Mouse (Mus musculus): Measurements from ENCODE around the gene Slc8a3.
"Not testable (repeated sequence)": the region's sequence is repeated elsewhere in the genome, so short reads cannot be mapped to it uniquely, and the experiment has no call there.

Slc8a3 gene

GRCm38 (mm10) chr12:81332875-81333421 is at the start of gene Slc8a3:
Gene Slc8a3 (minus strand): TSS chr12:81333180.
- in situ Hi-C loops (cut with MseI, MboI): no loop called here

- in situ Hi-C loops (cut with MseI, MboI): not testable (repeated sequence)
Measured at GRCm38 (mm10) chr12:81379364-81379763, 46.4 kb upstream of the Slc8a3 start, which contains the start of gene Gm4787. Gene Gm4787 (minus strand): TSS chr12:81379464.

GRCm38 (mm10) chr12:81333841-81334240 is 861 bp upstream of the Slc8a3 start:
- in situ Hi-C loops (cut with MseI, MboI): no loop called here

DNA sequence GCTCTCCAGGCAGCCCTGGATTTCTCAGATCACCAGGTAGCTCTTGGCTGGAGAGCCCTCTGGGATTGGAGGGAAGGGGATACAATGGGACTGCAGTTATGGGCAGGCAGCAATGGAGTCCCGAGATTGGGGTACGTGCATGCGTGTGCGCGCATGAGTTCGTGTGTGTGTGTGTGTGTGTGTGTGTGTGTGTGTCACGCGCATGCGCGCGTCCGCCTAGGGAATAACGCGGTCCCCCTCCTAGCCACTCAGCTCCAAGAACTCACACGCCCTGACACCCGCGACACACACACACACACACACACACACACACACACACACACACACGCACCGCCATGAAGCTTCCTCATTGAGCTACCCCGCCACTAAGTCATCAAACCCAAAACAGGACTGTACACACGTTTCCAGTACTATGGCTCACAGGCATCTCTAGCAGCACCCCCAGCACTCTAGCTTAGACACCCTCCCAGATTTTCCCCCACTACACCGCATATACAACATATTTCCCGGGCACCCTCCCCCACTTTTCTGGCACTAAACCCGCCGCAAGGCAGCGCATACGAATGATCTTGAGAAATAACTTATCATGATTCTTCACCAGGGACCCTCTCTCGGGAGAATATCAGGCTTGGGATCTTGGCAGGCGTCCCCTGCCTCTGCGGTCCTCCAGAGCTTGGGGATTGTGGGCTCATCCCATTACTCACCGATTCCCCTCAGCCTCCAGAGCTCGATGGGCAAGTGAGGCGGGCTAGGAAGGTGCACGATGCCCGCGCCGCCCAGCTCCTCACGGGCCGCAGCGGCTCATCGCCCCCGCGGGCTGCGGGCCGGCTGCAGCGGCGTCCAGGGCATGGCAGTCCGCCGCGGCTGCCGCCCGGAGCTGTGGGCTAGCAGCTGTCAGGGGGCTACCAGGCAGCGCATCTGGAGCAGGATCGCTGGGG is 774 bp downstream of the Slc8a3 start:
- in situ Hi-C loops (cut with MseI, MboI): no loop called here

GRCm38 (mm10) chr12:81331046-81331638 is 1.8 kb downstream of the Slc8a3 start:
- in situ Hi-C loops (cut with MseI, MboI): no loop called here

GRCm38 (mm10) chr12:81324991-81325390 is 8.0 kb downstream of the Slc8a3 start:
- in situ Hi-C loops (cut with MseI, MboI): no loop called here

GRCm38 (mm10) chr12:81324116-81324515 is 8.9 kb downstream of the Slc8a3 start:
- in situ Hi-C loops (cut with MseI, MboI): no loop called here

DNA sequence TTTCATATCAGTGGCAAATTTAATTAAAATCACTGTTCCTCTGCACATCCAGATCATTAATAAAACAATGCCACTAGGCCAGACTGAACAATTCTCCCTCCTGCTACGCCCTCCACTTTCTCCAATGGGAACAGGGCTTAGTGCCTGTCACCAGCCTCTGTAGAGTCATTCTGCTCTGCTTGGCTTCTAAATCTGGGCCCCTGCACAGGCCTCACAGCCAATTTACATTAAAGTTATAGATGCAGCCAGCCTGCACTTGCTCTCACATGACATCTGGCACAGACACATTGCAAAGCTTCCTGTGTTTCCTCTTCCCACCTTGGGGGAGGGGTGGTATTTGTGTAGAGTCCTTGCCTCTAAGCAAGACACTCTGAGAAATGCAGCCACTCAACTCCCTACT is 12.0 kb downstream of the Slc8a3 start:
- in situ Hi-C loops (cut with MseI, MboI): no loop called here

DNA sequence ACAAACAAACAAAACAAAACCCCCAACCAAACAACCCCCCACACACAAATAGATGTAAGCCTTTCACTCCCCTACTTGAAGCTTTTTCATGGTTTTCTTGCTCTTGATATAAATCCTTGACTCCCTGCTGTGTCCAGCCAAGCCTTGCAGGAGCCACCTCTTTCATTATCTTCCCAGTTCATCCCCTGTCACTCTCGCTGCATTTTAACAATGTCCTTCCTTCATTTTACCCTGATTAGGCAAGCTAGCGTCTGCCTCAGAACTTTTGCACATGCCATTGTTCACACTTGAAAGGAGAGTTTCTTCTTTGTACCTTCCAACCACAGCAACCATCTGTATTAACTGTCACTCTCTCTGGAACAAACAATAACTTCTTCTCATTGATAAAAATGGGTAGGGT is 15.2 kb downstream of the Slc8a3 start:
- in situ Hi-C loops (cut with MseI, MboI): no loop called here

GRCm38 (mm10) chr12:81315953-81316352 is 17.0 kb downstream of the Slc8a3 start:
- in situ Hi-C loops (cut with MseI, MboI): no loop called here

DNA sequence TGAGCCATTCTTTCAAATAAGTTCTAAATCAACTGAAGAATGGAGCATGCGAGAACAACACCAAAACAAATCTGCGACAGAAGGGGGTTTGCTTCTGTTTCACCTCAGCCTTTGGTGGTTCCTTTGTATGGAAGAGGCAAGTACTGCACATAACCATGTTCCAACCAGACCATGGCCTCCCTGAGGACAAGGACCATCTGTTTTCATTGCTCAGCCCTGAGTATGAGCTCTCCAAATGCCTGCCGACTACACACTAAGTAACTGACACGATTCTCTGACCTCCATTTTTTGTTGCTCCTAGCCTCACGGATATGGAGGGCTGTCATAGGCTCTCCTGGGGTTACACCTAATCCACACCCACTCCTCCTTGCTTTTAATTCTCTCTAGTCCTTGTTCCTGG is 29.4 kb downstream of the Slc8a3 start:
- in situ Hi-C loops (cut with MseI, MboI): no loop called here

DNA sequence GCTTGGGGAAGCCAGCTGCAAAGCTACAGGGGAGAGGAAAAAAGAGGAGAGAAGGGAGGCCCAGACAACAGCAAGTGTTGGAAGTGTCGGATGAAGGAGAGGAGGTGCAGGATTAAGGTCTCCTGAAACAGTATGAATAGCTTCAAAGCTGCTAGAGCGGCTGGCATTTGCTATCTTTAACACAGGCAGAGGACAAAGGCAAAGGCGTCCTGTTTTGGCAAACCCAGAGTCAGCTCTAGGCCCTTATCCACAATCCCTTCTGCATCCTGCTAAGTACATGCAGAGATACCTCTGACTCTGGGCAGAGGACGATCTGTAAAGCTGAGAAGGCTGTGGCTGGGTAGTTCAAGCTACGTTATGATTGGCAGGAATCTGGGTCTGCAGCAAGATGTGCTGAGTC is 38.4 kb downstream of the Slc8a3 start:
- in situ Hi-C loops (cut with MseI, MboI): no loop called here

GRCm38 (mm10) chr12:81278031-81278430 is 54.9 kb downstream of the Slc8a3 start:
- in situ Hi-C loops (cut with MseI, MboI): no loop called here

GRCm38 (mm10) chr12:81274616-81275015 is 58.4 kb downstream of the Slc8a3 start:
- in situ Hi-C loops (cut with MseI, MboI): no loop called here

DNA sequence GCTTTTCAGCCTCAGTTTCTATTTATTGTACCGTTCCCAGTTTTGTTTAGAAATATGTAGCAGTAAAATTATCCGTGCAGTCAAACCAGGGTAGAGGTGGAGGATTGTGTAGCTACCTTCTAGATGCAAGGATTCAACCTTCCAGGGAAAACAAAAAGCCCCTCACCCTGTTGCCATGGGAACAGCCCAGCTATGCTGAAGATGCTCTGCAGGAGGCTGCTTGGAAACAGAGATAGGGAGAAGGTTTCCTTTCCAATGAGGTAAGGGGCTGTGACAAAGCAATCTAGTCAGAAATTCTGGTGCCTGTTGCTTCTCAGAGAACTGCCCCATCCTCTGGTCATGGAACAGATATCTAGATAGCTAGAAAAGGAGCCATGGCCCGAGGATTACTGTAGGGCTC is 59.6 kb downstream of the Slc8a3 start:
- in situ Hi-C loops (cut with MseI, MboI): no loop called here

GRCm38 (mm10) chr12:81269246-81269645 is 63.7 kb downstream of the Slc8a3 start:
- in situ Hi-C loops (cut with MseI, MboI): no loop called here

GRCm38 (mm10) chr12:81262821-81263220 is 70.2 kb downstream of the Slc8a3 start:
- in situ Hi-C loops (cut with MseI, MboI): no loop called here

GRCm38 (mm10) chr12:81258215-81258614 is 74.8 kb downstream of the Slc8a3 start:
- in situ Hi-C loops (cut with MseI, MboI): no loop called here

GRCm38 (mm10) chr12:81245411-81245810 is 87.6 kb downstream of the Slc8a3 start:
- in situ Hi-C loops (cut with MseI, MboI): no loop called here

DNA sequence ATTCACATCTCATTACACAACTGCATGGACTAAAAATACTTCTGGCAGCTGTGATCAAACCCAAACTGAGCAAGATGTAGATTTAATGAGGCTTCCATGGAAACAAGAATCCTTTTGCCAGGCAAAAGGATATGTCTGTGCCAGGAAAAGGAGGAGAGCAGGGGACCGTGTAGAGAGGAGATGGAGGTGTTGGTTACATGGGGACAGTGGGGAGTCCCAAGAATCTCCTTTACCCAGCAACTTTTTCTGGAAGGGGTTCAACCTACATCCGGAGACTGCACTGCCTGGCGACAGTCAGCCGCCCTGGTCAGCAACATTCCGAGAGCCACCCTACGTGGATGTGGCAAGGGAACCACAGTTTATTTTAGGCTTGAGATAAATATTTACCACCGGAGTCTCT is 88.0 kb downstream of the Slc8a3 start:
- in situ Hi-C loops (cut with MseI, MboI): no loop called here

- in situ Hi-C loops (cut with MseI, MboI): no loop called here
Measured at GRCm38 (mm10) chr12:81244492-81244891, 88.5 kb downstream of the Slc8a3 start.

GRCm38 (mm10) chr12:81241676-81242075 is 91.3 kb downstream of the Slc8a3 start:
- in situ Hi-C loops (cut with MseI, MboI): no loop called here

GRCm38 (mm10) chr12:81241096-81241495 is 91.9 kb downstream of the Slc8a3 start:
- in situ Hi-C loops (cut with MseI, MboI): no loop called here

Measured in mouse trophoblast stem cell (cell line).